Mouse (Mus musculus): ENCODE data around the gene Gm17949.

The Gm17949 gene

DNA sequence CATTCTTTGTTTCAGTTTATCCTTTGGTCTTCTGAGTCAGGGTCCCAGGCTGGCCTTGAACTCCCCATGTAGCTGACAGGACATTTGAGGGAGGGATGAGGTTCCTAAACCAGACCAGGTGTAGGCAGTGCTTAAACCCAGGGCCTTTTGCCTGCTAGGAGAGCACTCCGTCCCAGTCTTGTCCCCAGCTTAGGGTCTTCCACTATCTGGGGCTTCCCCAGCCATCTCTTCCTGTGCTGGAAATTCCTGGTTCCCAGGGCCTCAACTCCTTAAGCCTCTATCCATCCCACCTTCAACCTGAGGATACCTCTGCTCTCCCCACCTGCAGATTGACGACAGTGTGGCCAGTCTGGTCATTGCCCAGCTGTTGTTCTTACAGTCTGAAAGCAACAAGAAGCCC lies 20.3 kb upstream of the Gm17949 start:
- DNase-seq = no peak

DNA sequence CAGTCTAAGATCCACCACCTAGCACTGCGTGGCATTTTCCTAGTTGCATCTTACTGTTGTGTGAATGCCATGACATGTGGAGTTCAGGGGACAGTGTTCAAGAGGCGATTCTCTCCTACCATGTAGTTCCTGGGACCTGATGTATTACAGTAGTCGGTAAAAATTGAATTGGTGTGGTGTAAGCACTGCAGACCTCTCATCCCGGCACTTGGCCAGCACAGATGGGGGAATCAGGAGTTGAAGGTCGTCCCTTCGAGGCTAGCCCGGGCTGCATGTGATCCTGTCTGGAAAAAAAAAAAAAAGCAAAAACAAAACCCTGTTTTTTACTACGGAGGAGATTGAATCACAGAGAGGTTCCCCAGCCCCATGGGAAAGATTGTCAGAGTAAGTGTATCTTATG lies 16.2 kb upstream of the Gm17949 start:
- DNase-seq = no peak

DNA sequence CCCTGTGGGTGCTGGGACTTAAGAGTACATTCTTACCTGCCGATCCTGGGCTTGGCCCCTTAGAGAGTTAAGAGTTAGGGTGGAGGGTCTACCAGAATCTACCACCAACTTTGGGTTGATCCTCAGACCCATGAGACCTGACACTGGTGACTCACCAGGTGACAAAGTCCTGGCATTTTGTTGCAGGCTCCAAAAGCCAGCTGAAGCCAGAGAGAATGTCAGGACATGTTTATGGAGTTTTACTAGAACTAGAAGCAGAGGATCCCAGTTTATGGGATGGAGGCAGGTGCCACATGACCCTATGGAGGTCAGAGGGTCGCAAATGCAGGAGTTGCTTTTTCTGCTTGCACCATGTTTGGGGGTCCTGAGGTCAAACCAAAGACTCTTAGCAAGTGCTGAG lies 14.8 kb upstream of the Gm17949 start:
- no peak for DNase-seq

DNA sequence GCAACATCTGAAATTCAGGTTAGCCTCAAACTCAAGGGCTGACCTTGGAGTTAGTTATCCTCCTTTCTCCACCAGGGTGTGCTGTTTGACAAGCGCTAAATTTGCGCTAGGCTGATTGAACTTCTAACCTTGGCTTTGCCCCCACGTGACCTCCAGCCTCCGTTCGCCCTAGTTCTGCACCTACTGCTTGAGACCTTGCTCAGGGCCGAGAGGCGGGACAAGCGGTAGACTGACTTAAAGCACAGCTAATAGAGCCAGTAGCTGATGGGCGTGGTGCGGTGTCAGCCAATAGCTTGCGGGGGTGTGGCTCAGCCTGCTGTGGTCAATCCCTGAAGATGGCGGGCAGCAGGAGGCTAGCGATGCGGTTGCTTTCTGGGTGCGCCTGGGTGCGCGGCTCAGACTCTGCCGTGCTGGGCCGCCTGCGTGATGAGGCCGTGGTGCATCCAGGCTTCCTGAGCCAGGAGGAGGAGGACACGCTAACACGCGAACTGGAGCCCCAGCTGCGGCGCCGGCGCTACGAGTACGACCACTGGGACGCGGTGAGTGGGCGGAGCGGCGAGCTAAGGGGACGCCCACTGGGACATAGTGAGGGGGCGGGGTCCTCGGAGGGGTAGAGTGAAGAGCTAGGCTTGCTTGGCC lies 14.1 kb upstream of the Gm17949 start, which contains the start of gene Alkbh7:
Alkbh7 (plus strand) TSS at position 311 of the 639 bp plus-strand sequence.
- peak; percentile 98 for DNase-seq

DNA sequence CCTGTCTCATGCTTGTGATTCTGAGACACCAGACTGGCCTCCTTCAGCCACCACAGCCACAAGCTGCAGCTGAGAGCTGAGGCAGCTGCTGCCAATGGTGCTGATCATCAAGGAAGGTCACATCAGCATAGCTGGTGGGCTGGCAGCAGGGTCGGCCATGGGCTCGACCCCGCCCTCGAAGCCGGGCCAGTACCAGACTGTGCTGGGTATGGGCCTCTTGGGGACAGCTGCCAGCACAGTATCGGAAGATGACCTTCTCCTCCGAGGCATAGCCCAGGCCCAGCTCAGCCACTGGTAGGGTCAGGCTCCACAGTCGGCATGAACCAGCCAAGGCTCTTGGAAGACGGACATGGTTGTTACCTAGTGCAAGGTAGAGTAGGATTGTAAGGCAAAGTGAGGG lies 11.9 kb upstream of the Gm17949 start:
- no peak for DNase-seq

DNA sequence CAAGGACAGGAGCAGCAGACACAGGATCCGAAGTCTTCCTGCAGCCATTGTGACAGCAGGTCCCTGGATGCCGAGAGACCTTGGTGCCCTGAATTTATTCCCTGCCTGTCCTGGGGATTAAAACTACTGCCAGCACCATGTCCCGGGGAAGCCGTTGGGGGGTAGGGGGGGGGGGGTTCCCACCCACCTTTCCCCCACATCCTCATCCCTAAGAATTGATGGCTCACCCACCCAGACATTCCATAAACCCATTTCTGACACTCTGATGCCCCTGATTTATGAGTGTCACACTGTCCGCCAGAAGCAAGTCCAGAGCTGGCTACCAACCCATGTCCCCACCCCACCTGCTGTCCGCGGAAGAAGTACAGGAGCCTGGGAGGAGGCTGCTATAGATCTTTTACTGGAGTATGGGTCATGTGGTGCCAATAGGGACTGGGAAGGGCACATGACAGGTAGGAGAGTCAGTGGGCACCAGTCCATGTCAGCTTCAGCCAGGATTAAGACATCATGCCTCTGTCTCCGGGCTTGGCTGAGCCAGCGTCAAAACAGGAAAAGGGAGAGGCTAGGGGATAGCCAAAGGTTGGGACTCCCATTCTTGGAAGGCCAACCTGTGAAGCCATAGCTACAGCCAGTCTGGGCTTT lies 11.2 kb upstream of the Gm17949 start, which contains the start of gene Pspn:
Pspn (minus strand) TSS at position 51 of the 642 bp plus-strand sequence.
- no peak for DNase-seq

DNA sequence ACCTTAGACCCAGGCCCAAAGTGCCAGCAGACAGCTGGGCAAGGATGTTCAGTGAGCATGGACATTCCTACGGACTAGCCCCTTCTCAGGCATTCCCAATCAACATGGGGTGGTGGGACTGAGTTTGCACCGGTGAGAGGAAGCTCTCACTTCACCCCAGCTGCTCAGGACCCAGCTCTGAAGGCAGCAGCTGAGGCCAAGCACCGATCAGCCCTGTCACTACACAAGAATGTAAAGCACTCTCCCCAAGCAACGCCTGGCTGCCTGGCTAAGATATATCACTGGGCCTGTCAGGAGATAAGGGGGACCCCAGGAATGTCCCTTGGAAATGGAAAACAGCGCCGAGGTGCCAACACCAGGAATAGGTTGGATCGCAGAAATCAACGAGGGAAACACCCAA lies 10.0 kb upstream of the Gm17949 start:
- no peak for DNase-seq

DNA sequence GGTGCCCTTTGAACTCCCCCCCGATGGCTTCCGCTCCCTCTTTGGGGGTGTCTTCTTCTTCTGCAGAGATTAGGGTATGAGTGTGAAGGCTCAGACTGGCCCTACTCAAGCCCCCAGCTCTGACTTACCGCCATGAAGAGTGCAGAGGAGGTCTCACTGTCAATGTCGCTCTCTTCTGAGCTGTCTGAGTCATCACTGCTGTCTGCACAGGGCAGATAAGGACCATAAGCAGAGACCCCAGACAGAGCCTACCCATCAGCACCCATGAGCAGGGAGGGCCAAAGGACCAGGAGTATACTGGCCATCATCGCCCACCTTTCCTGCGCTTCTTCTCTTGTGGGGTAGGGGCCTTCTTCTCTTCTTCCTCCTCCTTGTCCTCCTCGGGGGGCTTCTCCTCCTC lies 7.3 kb upstream of the Gm17949 start:
- no peak for DNase-seq

DNA sequence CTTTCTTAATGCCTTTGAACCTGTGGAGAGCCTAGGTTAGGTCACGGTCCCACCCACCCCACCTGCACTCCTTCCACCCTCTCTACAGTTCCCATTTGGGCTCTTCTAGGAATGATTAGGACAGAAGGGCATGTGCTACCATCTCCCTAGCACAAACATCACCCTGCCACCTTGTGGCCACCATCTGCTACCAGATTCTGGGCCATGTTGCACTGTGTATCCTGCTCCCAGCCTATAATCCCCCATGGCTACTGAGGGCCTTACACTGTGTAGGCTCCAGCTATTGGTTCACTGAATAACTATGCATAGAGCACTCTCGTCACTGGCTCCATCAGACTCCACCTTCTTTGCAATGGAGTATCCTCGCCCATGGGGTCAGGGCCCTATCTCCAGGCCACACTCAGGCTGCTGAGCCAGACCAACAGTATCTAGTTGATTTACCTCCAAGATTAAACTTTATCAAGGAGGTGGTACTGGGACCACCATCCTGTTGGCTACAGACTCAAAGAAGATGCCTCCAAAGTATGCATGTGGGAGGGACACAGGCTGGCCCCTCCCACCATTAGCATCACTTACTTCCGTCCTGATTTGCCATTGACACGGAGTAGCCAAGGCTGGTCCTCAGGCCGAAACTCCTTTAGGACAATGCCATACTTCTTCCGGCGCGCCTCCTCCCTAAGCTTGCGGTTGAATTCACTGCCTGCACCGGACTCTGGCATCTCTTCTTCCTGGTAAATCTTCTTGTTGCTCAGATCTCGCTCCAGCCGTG lies 3.9 kb upstream of the Gm17949 start:
- DNase-seq = no peak

DNA sequence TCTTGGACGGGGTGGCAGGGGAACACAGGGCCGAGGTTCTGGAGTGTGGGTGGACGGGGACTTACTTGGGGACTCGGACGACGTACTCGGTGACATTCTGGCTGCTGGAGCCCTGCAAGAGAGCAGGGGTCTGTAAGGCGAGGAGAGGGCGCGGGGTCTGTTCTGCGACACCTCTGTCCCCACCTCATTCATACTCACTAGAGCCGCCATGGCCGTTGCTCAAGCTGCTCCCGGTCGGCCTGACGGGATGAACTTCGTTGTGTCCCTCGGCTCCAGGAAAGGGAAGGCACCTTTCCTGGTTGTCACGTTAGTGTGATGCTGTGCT lies 396 bp upstream of the Gm17949 start:
- no peak for DNase-seq

DNA sequence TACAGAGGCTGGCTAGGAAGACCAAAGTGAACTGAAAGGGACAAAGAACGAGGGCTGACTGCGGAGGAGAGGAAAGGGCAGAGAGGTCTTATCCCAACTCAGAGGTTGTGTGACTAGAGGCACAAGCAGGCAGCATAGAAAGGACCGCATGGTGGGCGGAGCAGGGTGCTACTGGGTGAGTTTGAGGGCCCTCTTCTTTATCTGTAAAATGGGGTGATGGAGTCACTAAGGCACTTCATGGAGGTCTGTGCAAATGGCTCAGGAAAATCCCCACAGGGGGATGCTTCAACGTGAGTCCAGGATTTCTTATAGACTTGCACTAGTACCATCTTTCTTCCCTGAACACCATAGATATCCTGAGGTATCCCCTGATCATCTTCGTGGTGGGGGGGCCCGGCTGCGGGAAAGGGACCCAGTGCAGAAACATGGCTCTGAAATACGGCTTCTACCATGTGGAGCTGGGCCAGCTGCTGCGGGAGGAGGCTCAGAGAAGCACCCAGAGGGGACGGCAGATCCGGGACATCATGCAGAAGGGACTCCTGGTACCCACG lies 1.1 kb downstream of the Gm17949 start:
- no peak for DNase-seq

DNA sequence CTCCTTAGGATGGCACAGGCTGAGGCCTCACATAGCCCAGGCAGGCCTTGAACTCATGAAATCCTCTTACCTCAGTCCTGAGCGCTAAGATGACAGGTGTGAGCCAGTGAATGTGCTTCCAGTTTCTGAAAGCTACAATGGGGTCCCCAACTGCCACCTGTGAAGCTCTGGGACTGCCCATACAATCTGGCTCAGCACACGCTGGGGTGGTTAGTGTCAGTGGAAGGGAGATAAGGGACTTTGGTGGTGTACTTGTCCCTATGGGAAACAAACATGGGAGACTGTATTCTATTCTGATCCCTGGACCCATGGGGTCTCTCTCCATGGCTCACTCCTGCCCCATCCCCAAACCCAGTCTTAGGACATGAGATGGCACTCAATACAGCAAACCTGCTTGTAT lies 8.4 kb downstream of the Gm17949 start:
- DNase-seq = no peak

DNA sequence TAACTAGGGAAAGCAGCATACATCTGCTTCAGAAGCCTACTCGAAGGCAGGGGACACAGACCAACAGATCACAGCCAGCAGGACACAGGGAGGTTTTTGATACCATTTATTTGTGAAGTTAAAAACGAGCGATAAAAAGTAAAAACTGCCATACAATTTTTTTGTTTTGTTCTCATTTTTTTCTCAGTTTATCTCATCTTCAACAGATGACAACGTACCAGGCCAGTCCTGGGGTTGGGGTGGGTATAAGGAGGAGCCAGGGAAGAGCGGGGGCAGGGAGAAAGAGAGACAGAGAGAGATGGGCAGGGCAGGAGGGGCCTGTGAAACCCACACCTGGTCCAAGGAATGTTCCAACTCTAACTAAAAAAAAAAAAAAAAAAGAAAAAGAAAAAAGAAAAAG lies 9.7 kb downstream of the Gm17949 start:
- DNase-seq = no peak

DNA sequence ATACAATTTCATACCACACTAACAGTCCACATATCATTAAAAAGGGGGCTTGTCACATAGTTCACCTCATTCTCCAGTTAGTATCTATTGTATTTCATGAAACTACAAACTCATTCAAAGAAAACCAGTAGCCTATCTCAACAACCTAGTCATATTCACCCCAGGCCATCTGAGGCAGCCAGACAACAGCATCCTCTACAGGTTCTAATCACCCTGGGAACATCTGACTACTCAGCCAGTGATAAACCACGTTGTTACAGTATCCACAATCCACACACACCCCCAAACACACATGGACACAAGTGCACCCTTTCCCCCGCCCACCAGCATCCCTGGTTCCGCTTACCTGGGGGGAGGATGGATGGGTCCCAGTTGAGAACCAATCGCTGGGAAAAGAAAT lies 16.2 kb downstream of the Gm17949 start:
- no peak for DNase-seq

DNA sequence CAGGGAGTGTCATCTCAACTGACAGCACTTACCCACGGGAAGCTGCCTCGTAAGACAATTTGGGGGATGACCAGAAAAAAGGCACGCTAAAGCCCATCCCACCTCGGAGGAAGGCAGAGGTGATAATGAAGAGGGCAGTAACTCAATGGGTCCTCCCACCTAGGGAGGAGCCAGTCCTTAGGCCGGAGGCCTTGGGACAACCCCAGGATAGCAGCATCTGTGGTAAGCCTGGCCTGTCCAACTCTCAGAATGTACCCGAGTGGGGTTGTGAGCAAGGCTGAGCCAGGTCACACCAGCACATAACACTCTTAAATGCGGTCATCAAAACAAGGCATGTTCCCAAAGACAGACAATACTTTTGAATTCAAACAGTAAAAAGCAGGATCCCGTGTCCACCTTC lies 18.4 kb downstream of the Gm17949 start:
- DNase-seq = no peak

DNA sequence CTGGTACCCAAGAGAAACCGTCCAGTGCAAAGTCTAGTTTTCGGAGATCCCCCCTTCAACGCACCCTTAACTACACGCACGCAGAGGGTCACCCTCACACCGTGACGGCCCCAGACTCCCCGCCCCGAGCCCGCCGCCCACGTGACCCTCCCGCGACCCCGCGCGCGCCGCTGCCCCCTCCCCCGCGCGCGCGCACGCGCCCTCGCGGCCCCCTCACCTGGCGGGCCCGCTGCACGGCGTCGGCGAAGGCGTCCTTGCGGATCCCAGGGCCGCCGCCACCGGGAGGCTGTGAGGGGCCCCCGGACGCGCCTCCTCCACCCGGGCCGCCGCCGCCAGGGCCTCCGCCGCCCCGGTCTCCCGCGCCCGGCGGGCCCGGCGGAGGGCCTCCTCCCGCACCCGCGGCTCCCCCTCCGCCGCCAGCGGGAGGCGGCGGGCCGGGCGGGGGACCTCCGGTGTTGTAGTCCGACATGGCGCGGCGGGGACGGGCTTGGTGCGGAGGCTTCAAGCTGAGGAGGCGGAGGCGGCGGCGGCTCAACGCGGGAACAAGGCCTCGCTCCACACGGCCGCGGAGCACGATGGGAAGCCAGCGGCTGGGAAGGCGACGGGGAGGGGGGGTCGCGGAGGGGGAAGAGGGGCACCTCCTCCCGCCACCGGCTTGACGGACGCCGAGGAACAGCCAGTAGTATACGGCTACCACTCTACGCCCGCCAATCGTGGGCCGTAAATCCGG lies 19.8 kb downstream of the Gm17949 start, which contains the start of gene Khsrp:
Khsrp (minus strand) TSS at position 592 of the 730 bp plus-strand sequence.
- no peak for DNase-seq

DNA sequence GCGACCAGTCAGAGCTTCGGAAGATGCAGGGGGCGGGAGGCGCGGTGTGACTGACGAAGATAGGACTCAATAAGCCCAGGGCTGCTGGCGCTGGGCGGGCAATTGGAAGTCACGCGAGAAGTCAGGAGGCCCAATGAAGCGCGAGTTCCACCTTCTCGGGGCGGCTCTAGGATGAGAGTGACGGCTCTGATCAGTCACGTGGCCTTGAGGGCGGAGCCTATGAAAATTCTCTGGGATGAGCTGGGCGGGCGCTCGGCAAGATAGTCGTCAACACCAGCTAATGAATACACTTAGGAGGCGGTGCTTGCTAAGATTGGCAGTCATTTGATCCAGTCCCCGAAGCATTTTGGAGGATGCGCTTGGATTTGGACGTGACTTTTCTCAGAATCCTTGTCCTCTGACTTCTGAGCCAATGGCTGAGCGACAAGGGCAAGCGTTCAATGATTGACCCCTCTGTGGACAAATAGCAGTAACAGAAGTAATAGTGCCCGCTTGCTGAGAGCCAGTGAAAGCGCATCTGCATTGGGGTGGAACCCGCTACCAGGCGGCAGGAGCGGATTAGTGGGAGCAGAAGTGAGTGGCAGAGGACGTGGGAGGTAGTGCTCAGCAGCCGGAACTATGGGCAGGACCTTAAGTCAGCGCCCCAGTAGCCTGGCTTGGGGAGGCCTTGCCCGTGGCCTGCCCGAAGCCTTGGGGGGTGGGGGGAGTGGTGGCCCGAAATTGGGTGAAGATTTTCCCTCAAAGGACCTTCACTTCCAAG lies 20.6 kb downstream of the Gm17949 start:
- peak; percentile 100 for DNase-seq

DNA sequence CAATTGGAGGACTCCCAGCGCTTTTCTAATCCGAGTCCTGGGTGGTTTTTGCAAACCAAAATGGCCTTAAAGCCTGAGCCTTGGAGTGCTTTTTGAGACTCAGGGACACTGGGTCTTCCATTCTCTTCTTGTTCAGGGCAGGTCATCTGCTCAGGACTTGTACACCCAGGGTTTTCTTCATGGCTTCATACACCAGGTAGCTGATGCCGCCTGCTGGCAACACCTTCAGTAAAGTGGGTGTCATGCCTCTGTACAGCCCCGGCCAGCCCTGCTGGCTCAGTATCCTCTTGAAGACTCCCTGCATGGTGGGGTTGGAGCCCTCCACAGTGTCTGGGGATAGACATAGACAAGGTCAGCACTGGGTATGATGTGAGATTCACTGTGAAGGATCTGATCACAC lies 21.6 kb downstream of the Gm17949 start:
- no peak for DNase-seq

DNA sequence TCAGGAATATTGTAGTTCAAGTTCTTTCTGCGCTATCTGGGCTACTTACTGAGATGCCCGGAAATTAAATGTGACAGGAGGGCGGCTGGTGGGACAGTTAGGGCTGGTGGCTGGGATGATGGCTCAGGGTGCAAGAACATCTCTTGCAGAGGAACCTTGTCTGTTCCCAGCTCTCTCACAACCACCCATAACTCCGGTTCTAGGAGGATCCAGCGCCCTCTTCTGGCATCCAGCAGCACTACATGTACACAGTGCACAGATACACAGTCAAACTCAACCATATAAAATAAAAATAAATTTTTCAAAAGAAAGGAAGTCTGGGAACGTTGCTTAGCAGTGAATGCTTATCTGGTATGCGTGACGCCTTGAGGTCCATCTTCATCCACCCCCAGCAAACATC lies 27.7 kb downstream of the Gm17949 start:
- DNase-seq = no peak

DNA sequence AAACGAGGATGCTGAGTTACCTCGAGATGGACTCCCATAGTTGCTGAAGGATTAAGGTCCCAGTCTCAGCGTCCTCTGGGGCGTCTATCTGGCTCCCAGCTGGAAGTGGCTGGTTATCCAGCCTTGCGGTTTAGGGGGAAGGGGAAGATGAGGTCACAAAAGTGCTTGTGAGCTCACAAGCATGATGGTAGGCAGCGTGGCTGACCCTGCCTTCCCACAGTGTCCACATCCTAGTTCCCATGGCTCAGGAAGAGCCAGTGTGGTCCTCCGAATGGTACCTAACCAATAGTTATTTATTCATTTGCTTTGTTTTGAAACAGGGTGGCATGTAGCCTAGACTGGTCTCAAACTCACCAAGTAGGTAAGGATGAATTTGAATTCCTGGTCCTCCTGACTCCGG lies 30.3 kb downstream of the Gm17949 start, which contains the start of gene Slc25a41:
Slc25a41 (minus strand) TSS at position 101 of the 400 bp plus-strand sequence.
- DNase-seq = no peak

DNA sequence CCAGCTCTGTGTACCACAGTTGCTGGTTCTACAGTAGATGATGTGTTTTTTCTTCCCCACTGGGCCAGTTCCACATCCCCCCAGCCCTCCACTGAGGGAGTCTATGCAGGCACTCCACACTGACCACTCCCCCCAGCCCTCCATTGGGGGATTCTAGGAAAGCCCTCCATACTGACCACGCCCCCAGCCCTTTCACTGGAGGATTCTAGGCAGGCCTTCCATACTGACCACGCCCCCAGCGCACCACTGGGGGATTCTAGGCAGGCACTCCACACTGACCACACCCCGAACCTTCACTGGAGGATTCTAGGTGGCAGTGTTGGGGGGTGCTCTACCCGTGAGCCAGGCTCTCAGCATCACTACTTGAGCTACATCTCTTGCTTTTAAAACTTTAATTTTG lies 36.1 kb downstream of the Gm17949 start:
- DNase-seq = no peak

DNA sequence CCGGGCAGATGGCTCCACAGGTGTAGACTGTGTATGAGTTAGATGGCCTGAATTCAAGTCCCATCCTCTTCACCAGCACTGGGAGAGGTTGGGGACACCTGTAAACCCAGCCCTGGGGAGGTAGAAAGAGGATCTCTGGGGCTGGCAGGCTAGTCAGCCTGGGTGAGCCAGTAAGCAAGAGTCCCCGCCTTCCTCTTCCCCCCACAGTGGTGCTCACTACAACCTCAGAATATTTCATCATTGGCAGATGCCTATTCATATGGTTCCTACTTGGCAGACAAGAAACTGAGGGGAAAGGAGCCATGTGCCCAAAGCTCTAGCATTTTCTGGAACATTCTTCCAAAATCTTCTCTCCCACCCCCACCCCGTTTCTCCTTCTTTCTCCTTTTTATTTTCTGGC lies 37.5 kb downstream of the Gm17949 start:
- DNase-seq = no peak

Measured in layer of hippocampus, adult 9-11 months (tissue).